Mouse (Mus musculus): Measurements from ENCODE around the gene Usp35. TPM values are rescaled to one million over a fixed set of nuclear protein-coding genes. Genes with fewer than 3 reads are reported as not detected.

Usp35 gene
- polyA plus RNA-seq, 1 experiment = 9.1 TPM

- Histone ChIP-seq H3K4me3 (ENCODE audit: low read depth, low read length) (no peak overlapping the region), H3K27ac (ENCODE audit: insufficient read depth, low read length) (no peak overlapping the region), H3K4me1 (ENCODE audit: control insufficient read depth, insufficient read depth, low read length) (peaks cover 2% of the 10 kb centered on the region), H3K36me3 (ENCODE audit: control insufficient read depth, insufficient read depth, low read length, poor library complexity, severe bottlenecking) (no peaks in the 10 kb centered on the region), H3K27me3 (ENCODE audit: control insufficient read depth, insufficient read depth, low read length, poor library complexity, severe bottlenecking) (no peaks in the 10 kb centered on the region), H3K9ac (ENCODE audit: low read depth, poor library complexity, severe bottlenecking) (no peak overlapping the region), H3K9me3 (replicated peaks; ENCODE audit: control insufficient read depth, insufficient read depth, low read length, poor library complexity, severe bottlenecking) (no peaks in the 10 kb centered on the region)
- TF ChIP-seq CTCF (IDR thresholded peaks at IDR 0.05; ENCODE audit: low read depth, low read length) = no peak
- no peak for TF ChIP-seq EP300 (IDR thresholded peaks at IDR 0.05; ENCODE audit: insufficient read depth, low read depth, low read length)
- no peak for TF ChIP-seq POLR2A (IDR thresholded peaks at IDR 0.05; ENCODE audit: insufficient read depth, low read length)
Measured at GRCm38 (mm10) chr7:97349438-97349837, 17.6 kb upstream of the Usp35 start.

- Histone ChIP-seq H3K36me3 (ENCODE audit: control insufficient read depth, insufficient read depth, low read length, poor library complexity, severe bottlenecking) (no peaks in the 10 kb centered on the region), H3K9me3 (replicated peaks; ENCODE audit: control insufficient read depth, insufficient read depth, low read length, poor library complexity, severe bottlenecking) (no peaks in the 10 kb centered on the region), H3K4me1 (ENCODE audit: control insufficient read depth, insufficient read depth, low read length) (peaks cover 2% of the 10 kb centered on the region), H3K27me3 (ENCODE audit: control insufficient read depth, insufficient read depth, low read length, poor library complexity, severe bottlenecking) (no peaks in the 10 kb centered on the region), H3K27ac (ENCODE audit: insufficient read depth, low read length) (no peak overlapping the region), H3K4me3 (ENCODE audit: low read depth, low read length) (no peak overlapping the region), H3K9ac (ENCODE audit: low read depth, poor library complexity, severe bottlenecking) (no peak overlapping the region)
- TF ChIP-seq EP300 (IDR thresholded peaks at IDR 0.05; ENCODE audit: insufficient read depth, low read depth, low read length) (no peak), POLR2A (IDR thresholded peaks at IDR 0.05; ENCODE audit: insufficient read depth, low read length) (no peak), CTCF (IDR thresholded peaks at IDR 0.05; ENCODE audit: low read depth, low read length) (no peak)
Measured at GRCm38 (mm10) chr7:97348836-97349235, 17.0 kb upstream of the Usp35 start.

DNA sequence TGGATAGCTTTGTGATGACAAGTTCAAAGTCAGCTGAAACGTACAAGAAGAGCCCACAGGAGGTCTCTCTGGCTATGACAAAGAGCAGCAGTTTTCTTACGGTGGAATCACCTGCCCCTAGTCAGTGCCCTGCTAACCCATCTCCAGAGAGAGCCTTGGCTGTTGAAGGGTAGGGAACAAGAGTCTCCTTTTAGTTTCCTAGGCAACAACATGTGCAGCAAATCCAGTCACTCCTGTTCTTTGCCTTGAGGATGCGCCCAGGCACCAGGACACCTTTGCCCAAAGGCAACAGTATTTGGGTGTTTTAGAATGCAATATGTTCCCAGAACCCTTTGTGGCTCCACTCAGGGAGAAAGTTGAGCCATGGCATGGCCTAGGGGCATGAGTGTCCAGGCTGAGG lies 16.5 kb upstream of the Usp35 start:
- Histone ChIP-seq H3K9me3 (replicated peaks; ENCODE audit: control insufficient read depth, insufficient read depth, low read length, poor library complexity, severe bottlenecking) (no peaks in the 10 kb centered on the region), H3K36me3 (ENCODE audit: control insufficient read depth, insufficient read depth, low read length, poor library complexity, severe bottlenecking) (no peaks in the 10 kb centered on the region), H3K27ac (ENCODE audit: insufficient read depth, low read length) (no peak overlapping the region), H3K27me3 (ENCODE audit: control insufficient read depth, insufficient read depth, low read length, poor library complexity, severe bottlenecking) (no peaks in the 10 kb centered on the region), H3K4me1 (ENCODE audit: control insufficient read depth, insufficient read depth, low read length) (peaks cover 2% of the 10 kb centered on the region), H3K9ac (ENCODE audit: low read depth, poor library complexity, severe bottlenecking) (no peak overlapping the region), H3K4me3 (ENCODE audit: low read depth, low read length) (no peak overlapping the region)
- TF ChIP-seq EP300 (IDR thresholded peaks at IDR 0.05; ENCODE audit: insufficient read depth, low read depth, low read length) = no peak
- no peak for TF ChIP-seq CTCF (IDR thresholded peaks at IDR 0.05; ENCODE audit: low read depth, low read length)
- TF ChIP-seq POLR2A (IDR thresholded peaks at IDR 0.05; ENCODE audit: insufficient read depth, low read length) = no peak

GRCm38 (mm10) chr7:97347464-97347863 lies 15.6 kb upstream of the Usp35 start:
- H3K9ac ChIP-seq (ENCODE audit: low read depth, poor library complexity, severe bottlenecking) = no peak overlapping the region
- H3K27ac ChIP-seq (ENCODE audit: insufficient read depth, low read length) = no peak overlapping the region
- peaks cover 2% of the 10 kb centered on the region for H3K4me1 ChIP-seq (ENCODE audit: control insufficient read depth, insufficient read depth, low read length)
- H3K27me3 ChIP-seq (ENCODE audit: control insufficient read depth, insufficient read depth, low read length, poor library complexity, severe bottlenecking) = no peaks in the 10 kb centered on the region
- no peaks in the 10 kb centered on the region for H3K36me3 ChIP-seq (ENCODE audit: control insufficient read depth, insufficient read depth, low read length, poor library complexity, severe bottlenecking)
- no peak overlapping the region for H3K4me3 ChIP-seq (ENCODE audit: low read depth, low read length)
- no peaks in the 10 kb centered on the region for H3K9me3 ChIP-seq (replicated peaks; ENCODE audit: control insufficient read depth, insufficient read depth, low read length, poor library complexity, severe bottlenecking)
- no peak for TF ChIP-seq CTCF (IDR thresholded peaks at IDR 0.05; ENCODE audit: low read depth, low read length)
- no peak for TF ChIP-seq POLR2A (IDR thresholded peaks at IDR 0.05; ENCODE audit: insufficient read depth, low read length)
- no peak for TF ChIP-seq EP300 (IDR thresholded peaks at IDR 0.05; ENCODE audit: insufficient read depth, low read depth, low read length)

DNA sequence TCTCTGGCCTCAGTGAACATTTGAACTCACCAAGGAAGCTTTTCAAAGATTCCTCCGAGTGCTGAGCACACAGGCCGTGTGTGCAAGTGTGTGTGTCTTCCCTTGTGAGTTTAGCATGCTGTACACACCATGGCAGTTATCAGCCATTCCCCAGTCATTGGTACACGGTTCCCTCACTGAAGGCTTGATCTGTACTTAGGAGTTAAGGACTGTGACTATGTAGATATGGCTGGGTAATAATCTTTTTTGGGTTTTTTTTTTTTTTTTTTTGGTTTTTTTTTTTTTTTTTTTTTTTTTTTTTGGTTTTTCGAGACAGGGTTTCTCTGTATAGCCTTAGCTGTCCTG lies 15.0 kb upstream of the Usp35 start:
- Histone ChIP-seq H3K27me3 (ENCODE audit: control insufficient read depth, insufficient read depth, low read length, poor library complexity, severe bottlenecking) (no peaks in the 10 kb centered on the region), H3K9ac (ENCODE audit: low read depth, poor library complexity, severe bottlenecking) (no peak overlapping the region), H3K36me3 (ENCODE audit: control insufficient read depth, insufficient read depth, low read length, poor library complexity, severe bottlenecking) (no peaks in the 10 kb centered on the region), H3K4me3 (ENCODE audit: low read depth, low read length) (no peak overlapping the region), H3K9me3 (replicated peaks; ENCODE audit: control insufficient read depth, insufficient read depth, low read length, poor library complexity, severe bottlenecking) (no peaks in the 10 kb centered on the region), H3K4me1 (ENCODE audit: control insufficient read depth, insufficient read depth, low read length) (peaks cover 2% of the 10 kb centered on the region), H3K27ac (ENCODE audit: insufficient read depth, low read length) (no peak overlapping the region)
- TF ChIP-seq EP300 (IDR thresholded peaks at IDR 0.05; ENCODE audit: insufficient read depth, low read depth, low read length) (no peak), POLR2A (IDR thresholded peaks at IDR 0.05; ENCODE audit: insufficient read depth, low read length) (no peak), CTCF (IDR thresholded peaks at IDR 0.05; ENCODE audit: low read depth, low read length) (no peak)

GRCm38 (mm10) chr7:97346111-97346821 lies 14.4 kb upstream of the Usp35 start:
- no peaks in the 10 kb centered on the region for H3K9me3 ChIP-seq (replicated peaks; ENCODE audit: control insufficient read depth, insufficient read depth, low read length, poor library complexity, severe bottlenecking)
- no peak overlapping the region for H3K4me3 ChIP-seq (ENCODE audit: low read depth, low read length)
- no peaks in the 10 kb centered on the region for H3K27me3 ChIP-seq (ENCODE audit: control insufficient read depth, insufficient read depth, low read length, poor library complexity, severe bottlenecking)
- no peak overlapping the region for H3K9ac ChIP-seq (ENCODE audit: low read depth, poor library complexity, severe bottlenecking)
- no peaks in the 10 kb centered on the region for H3K36me3 ChIP-seq (ENCODE audit: control insufficient read depth, insufficient read depth, low read length, poor library complexity, severe bottlenecking)
- peaks cover 2% of the 10 kb centered on the region for H3K4me1 ChIP-seq (ENCODE audit: control insufficient read depth, insufficient read depth, low read length)
- no peak for TF ChIP-seq CTCF (IDR thresholded peaks at IDR 0.05; ENCODE audit: low read depth, low read length)
- TF ChIP-seq EP300 (IDR thresholded peaks at IDR 0.05; ENCODE audit: insufficient read depth, low read depth, low read length) = no peak
- TF ChIP-seq POLR2A (IDR thresholded peaks at IDR 0.05; ENCODE audit: insufficient read depth, low read length) = no peak
- H3K27ac ChIP-seq (ENCODE audit: insufficient read depth, low read length) = no peak overlapping the region
